In the genomic region with DNA sequence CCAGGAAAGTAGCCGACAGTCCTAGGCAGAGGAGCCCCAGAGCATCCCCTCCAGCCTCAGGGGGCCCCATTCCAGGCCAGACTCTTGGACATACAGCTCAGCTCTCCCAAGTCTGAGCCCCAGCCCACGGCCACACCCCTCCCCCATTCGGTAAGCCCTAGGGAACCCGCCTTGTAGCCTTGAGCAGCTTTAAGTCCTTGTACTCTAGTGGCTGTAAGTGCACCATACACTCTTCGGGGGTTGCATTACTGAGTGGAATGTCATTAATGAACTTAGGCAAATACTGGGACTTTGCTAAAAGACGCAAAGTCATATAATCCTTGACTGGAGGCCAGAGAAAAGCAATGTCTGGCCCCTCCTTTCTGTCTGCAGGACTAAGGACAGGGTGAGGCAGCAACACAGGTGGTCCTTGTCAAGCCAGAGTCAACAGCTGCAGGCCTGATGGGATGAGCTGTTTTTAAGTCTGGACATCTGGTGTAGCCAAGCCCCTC, we compare ENCODE assay signal across 8 mouse cellular contexts. TPM values are rescaled to one million over a fixed set of nuclear protein-coding genes. Genes with fewer than 3 reads are reported as not detected.
DNase-seq lines count a peak whose midpoint lies in the region; ATAC-seq lines count a peak whose summit lies in the region.

No protein-coding gene starts in this region.

- H3K36me3 ChIP-seq in liver, embryonic 13.5 days, result peaks cover 13% of the 10 kb centered on the region; the same call in 1 of the 2 replicates

- intact Hi-C loops in left cerebral cortex, postnatal 14 days (cut with DNase I), result no loop called here

- 63% methylated on average over 6 of the region's 6 CpGs for WGBS in liver, embryonic 13.5 days (ENCODE audit: insufficient replicate concordance)

- H3K4me3 ChIP-seq in liver, embryonic 13.5 days (replicated peaks), result no peak overlapping the region

- peaks cover 21% of the 10 kb centered on the region for H3K4me1 ChIP-seq in liver, embryonic 13.5 days (replicated peaks)

- H3K27me3 ChIP-seq in liver, embryonic 13.5 days, result peaks cover 7% of the 10 kb centered on the region

- no peak overlapping the region for H3K9ac ChIP-seq in liver, embryonic 13.5 days

- DNase-seq in cerebellum, adult 9-11 months, result peak; percentile 39
- DNase-seq in cerebellum, postnatal 36 days, result no peak
- DNase-seq in urinary bladder, postnatal 14 days (ENCODE audit: low spot score), result peak; percentile 67
- DNase-seq in urinary bladder, postnatal 36 days (ENCODE audit: low spot score in 2 of 2), result no peak
- DNase-seq in liver, embryonic 13.5 days, result no peak
- no peak for DNase-seq in left cerebral cortex, postnatal 14 days (ENCODE audit: low spot score in 2 of 2)
- no peak for DNase-seq in spleen, postnatal 4 days (ENCODE audit: low spot score in 2 of 2)

- no peak for ATAC-seq in liver, embryonic 13.5 days (ENCODE audit: low read depth)
- no peak for ATAC-seq in inflammation-experienced regulatory T-cells, adult 6 months

- no peaks in the 10 kb centered on the region for H3K9me3 ChIP-seq in liver, embryonic 13.5 days (replicated peaks)

- H3K27ac ChIP-seq in liver, embryonic 13.5 days, result peak overlapping the region; percentile 59; the same call in 1 of the 2 replicates

- no peak overlapping the region for H3K4me2 ChIP-seq in liver, embryonic 13.5 days

RNA-seq across cellular contexts. Expression of gene Ckb, which starts 7.9 kb away (rescaled TPM):
- polyA plus RNA-seq in liver, embryonic 13.5 days (2015; fragmentation: Nextera tagmentation; extraction: Ambion mirVana), result 42.2 and 45.1 TPM in 2 replicates
- polyA plus RNA-seq in inflammation-experienced regulatory T-cells, adult 6 months (2017; shearing (Covaris generic)), result 10 to 100 TPM; 24.2 to 37.2 (median 31.8) TPM
- 1,000 to 10,000 TPM; 1,395 to 1,474 TPM for total RNA-seq in left cerebral cortex, postnatal 14 days (2021)

RNA-seq across cellular contexts. Expression of gene Trmt61a, which starts 13.7 kb away (rescaled TPM):
- polyA plus RNA-seq in liver, embryonic 13.5 days (2015; fragmentation: Nextera tagmentation; extraction: Ambion mirVana), result 13.2 and 14.7 TPM in 2 replicates
- polyA plus RNA-seq in inflammation-experienced regulatory T-cells, adult 6 months (2017; shearing (Covaris generic)), result 1 to 10 TPM; 3.2 to 4.4 (median 3.3) TPM
- 10 to 100 TPM; 18.9 to 19.7 TPM for total RNA-seq in left cerebral cortex, postnatal 14 days (2021)

RNA-seq across cellular contexts. Expression of gene Bag5, which starts 48.9 kb away (rescaled TPM):
- 22.4 and 23.1 TPM in 2 replicates for polyA plus RNA-seq in liver, embryonic 13.5 days (2015; fragmentation: Nextera tagmentation; extraction: Ambion mirVana)
- polyA plus RNA-seq in inflammation-experienced regulatory T-cells, adult 6 months (2017; shearing (Covaris generic)), result 10 to 100 TPM; 22.0 to 40.1 (median 36.7) TPM
- total RNA-seq in left cerebral cortex, postnatal 14 days (2021), result 10 to 100 TPM; 45.7 to 47.0 TPM

RNA-seq across cellular contexts. Expression of gene Apopt1, which starts 48.9 kb away (rescaled TPM):
- 28.8 and 30.6 TPM in 2 replicates for polyA plus RNA-seq in liver, embryonic 13.5 days (2015; fragmentation: Nextera tagmentation; extraction: Ambion mirVana)
- 10 to 100 TPM; 55.8 to 85.0 (median 74.3) TPM for polyA plus RNA-seq in inflammation-experienced regulatory T-cells, adult 6 months (2017; shearing (Covaris generic))
- 10 to 100 TPM; 39.4 to 44.3 TPM for total RNA-seq in left cerebral cortex, postnatal 14 days (2021)

Comparison
In these comparisons a context has a peak if more than half of its experiments do, and no peak if none do; other contexts are left out.
1. DNase-seq: peak in cerebellum, adult 9-11 months (single experiment) and urinary bladder, postnatal 14 days (single experiment); none in cerebellum, postnatal 36 days (0 of 2), urinary bladder, postnatal 36 days (0 of 2), liver, embryonic 13.5 days (single experiment), left cerebral cortex, postnatal 14 days (0 of 2) and spleen, postnatal 4 days (0 of 2).